Mouse (Mus musculus): Measurements from ENCODE around the gene Hist4h4. TPM values are rescaled to one million over a fixed set of nuclear protein-coding genes. Genes with fewer than 3 reads are reported as not detected.
A peak's percentile ranks its signal among the peaks of the same experiment; 100 is the strongest.

Hist4h4 gene
- polyA plus RNA-seq, 1 experiment from 2014 or later: 0.40 TPM

DNA sequence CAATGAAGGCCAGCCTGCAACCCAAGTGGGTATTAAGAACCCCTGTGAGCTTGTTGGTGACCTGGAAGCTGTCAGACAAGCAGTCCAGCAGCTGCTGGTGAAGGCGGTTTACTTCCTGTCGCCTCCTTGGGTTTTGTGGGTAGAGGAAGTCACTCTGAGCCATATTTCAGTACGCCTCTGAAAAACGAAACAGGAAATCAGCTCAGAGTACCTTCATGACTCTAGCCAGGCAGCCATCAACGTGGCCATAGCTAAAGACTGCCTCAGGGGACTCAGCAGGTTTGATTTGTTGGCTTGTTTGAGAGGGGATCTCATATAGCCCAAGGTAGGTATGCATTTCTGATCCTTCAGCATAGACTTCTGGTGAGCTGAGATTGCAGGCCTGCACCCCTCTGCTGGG is 27.5 kb upstream of the Hist4h4 start:
- peaks cover 16% of the 10 kb centered on the region; the same call in 1 of the 2 replicates for H3K27me3 ChIP-seq
- H3K9ac ChIP-seq: no peak overlapping the region
- H3K4me2 ChIP-seq: no peak overlapping the region
- no peaks in the 10 kb centered on the region for H3K36me3 ChIP-seq
- H3K27ac ChIP-seq (replicated peaks): no peak overlapping the region
- no peak for ATAC-seq (ENCODE audit: low read depth)
- 82% methylated on average over 5 of the region's 5 CpGs for whole genome bisulfite sequencing
- H3K9me3 ChIP-seq: no peaks in the 10 kb centered on the region
- H3K4me3 ChIP-seq: no peak overlapping the region
- peaks cover 11% of the 10 kb centered on the region for H3K4me1 ChIP-seq (replicated peaks)

- peak overlapping the region; percentile 91 for H3K27ac ChIP-seq (replicated peaks)
- H3K4me1 ChIP-seq (replicated peaks): peaks cover 15% of the 10 kb centered on the region
- H3K9me3 ChIP-seq: no peaks in the 10 kb centered on the region
- WGBS: 39% methylated on average over 4 of the region's 4 CpGs
- peaks cover 20% of the 10 kb centered on the region for H3K36me3 ChIP-seq
- peak overlapping the region; percentile 98 for H3K4me3 ChIP-seq
- 0 out of 2 replicates have a peak, but pooled peaks have one; percentile 9 for ATAC-seq (ENCODE audit: low read depth)
- H3K4me2 ChIP-seq: peak overlapping the region; percentile 67
- H3K9ac ChIP-seq: peak overlapping the region; percentile 74
- peaks cover 16% of the 10 kb centered on the region; the same call in 1 of the 2 replicates for H3K27me3 ChIP-seq
These were observed 24.5 kb upstream of the Hist4h4 start for GRCm38 (mm10) chr6:136828681-136829080.

GRCm38 (mm10) chr6:136827881-136828561 is 23.8 kb upstream of the Hist4h4 start, which contains the start of gene Wbp11:
TSS of gene Wbp11 (minus strand) at chr6:136828233.
- H3K9me3 ChIP-seq: no peaks in the 10 kb centered on the region
- H3K27ac ChIP-seq (replicated peaks): peak within 1 kb of the TSS; percentile 91
- peaks cover 15% of the 10 kb centered on the region for H3K4me1 ChIP-seq (replicated peaks)
- peak; percentile 100 for ATAC-seq (ENCODE audit: low read depth)
- under 1% methylated on average over 45 of the region's 45 CpGs for whole genome bisulfite sequencing
- H3K4me3 ChIP-seq: peak within 1 kb of the TSS; percentile 98
- peak within 1 kb of the TSS; percentile 83 for H3K4me2 ChIP-seq
- peaks cover 21% of the 10 kb centered on the region for H3K36me3 ChIP-seq
- peak within 1 kb of the TSS; percentile 98 for H3K9ac ChIP-seq
- peaks cover 16% of the 10 kb centered on the region; the same call in 1 of the 2 replicates for H3K27me3 ChIP-seq

DNA sequence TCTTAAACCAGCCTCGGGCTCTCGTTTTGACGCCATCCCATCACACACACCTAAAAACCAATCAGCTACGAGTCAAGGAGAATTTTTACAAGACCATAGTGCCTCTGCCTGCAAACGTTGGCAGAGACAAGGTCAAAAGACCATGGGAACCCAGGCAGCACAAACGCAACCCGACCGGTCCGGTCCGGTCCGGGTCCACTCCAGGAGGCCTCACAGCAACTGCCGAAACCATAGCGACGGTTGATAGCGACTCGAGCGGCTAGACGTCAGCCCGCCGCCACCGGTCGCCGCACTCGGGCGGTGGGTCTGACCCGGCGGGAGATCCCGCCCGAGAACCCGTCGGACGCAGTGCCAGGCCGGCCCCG is 23.3 kb upstream of the Hist4h4 start, which contains the start of gene BC049715:
TSS of gene BC049715 (plus strand) at position 111 of the 365 bp plus-strand sequence.
- WGBS: under 1% methylated on average over 34 of the region's 34 CpGs
- peaks cover 16% of the 10 kb centered on the region; the same call in 1 of the 2 replicates for H3K27me3 ChIP-seq
- ATAC-seq (ENCODE audit: low read depth): no peak
- peaks cover 27% of the 10 kb centered on the region for H3K36me3 ChIP-seq
- peaks cover 15% of the 10 kb centered on the region for H3K4me1 ChIP-seq (replicated peaks)
- H3K9ac ChIP-seq: peak within 1 kb of the TSS; percentile 98
- peak within 1 kb of the TSS; percentile 83 for H3K4me2 ChIP-seq
- H3K9me3 ChIP-seq: no peaks in the 10 kb centered on the region
- peak within 1 kb of the TSS; percentile 98 for H3K4me3 ChIP-seq
- H3K27ac ChIP-seq (replicated peaks): peak within 1 kb of the TSS; percentile 91

- H3K4me2 ChIP-seq: peak overlapping the region; percentile 83
- H3K27ac ChIP-seq (replicated peaks): peak overlapping the region; percentile 67; the same call in 1 of the 2 replicates
- peaks cover 30% of the 10 kb centered on the region for H3K36me3 ChIP-seq
- peaks cover 16% of the 10 kb centered on the region; the same call in 1 of the 2 replicates for H3K27me3 ChIP-seq
- no peaks in the 10 kb centered on the region for H3K9me3 ChIP-seq
- H3K4me3 ChIP-seq: peak overlapping the region; percentile 98
- H3K4me1 ChIP-seq (replicated peaks): peaks cover 15% of the 10 kb centered on the region
- H3K9ac ChIP-seq: peak overlapping the region; percentile 98
- ATAC-seq (ENCODE audit: low read depth): no peak
- 22% methylated on average over 7 of the region's 7 CpGs for WGBS
These were observed 22.9 kb upstream of the Hist4h4 start for GRCm38 (mm10) chr6:136827116-136827515.

- 95% methylated on average over 8 of the region's 8 CpGs for WGBS
- Histone ChIP-seq H3K4me2 (no peak overlapping the region), H3K36me3 (peaks cover 52% of the 10 kb centered on the region), H3K4me1 (replicated peaks) (peaks cover 15% of the 10 kb centered on the region), H3K27ac (replicated peaks) (no peak overlapping the region), H3K4me3 (no peak overlapping the region), H3K9ac (no peak overlapping the region), H3K9me3 (no peaks in the 10 kb centered on the region), H3K27me3 (0 out of 2 replicates have a peak, but pooled peaks cover under 1% of the 10 kb centered on the region)
- ATAC-seq (ENCODE audit: low read depth): no peak
These were observed 20.8 kb upstream of the Hist4h4 start for GRCm38 (mm10) chr6:136824987-136825386.

DNA sequence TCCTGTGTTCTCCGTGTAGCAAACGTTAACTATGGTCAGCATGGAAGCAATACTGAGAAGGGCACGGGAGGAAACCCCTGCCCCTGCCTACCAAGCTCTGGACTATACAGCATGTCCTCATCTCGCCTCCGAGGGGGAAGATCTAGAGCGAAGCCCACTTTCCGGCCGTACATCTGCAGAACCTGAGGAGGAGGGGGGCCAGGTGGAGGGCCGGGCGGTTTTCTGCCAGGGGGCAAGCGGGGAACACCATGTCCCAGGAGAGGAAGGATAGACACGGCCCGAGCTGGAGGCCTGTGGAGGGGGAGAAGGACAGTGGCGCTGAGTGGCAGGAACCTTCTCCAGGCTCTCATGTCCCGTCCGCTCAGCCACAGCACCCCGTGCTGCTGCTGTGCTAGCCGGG is 16.9 kb upstream of the Hist4h4 start:
- H3K9me3 ChIP-seq: no peaks in the 10 kb centered on the region
- ATAC-seq (ENCODE audit: low read depth): no peak
- no peak overlapping the region for H3K27ac ChIP-seq (replicated peaks)
- no peak overlapping the region for H3K4me2 ChIP-seq
- H3K4me3 ChIP-seq: no peak overlapping the region
- 94% methylated on average over 18 of the region's 18 CpGs for WGBS
- H3K4me1 ChIP-seq (replicated peaks): no peaks in the 10 kb centered on the region
- H3K27me3 ChIP-seq: no peaks in the 10 kb centered on the region
- H3K36me3 ChIP-seq: peaks cover 88% of the 10 kb centered on the region
- H3K9ac ChIP-seq: no peak overlapping the region

GRCm38 (mm10) chr6:136820381-136820780 is 16.2 kb upstream of the Hist4h4 start:
- Histone ChIP-seq H3K27ac (replicated peaks) (no peak overlapping the region), H3K4me3 (no peak overlapping the region), H3K9ac (no peak overlapping the region), H3K36me3 (peaks cover 90% of the 10 kb centered on the region), H3K4me1 (replicated peaks) (no peaks in the 10 kb centered on the region), H3K27me3 (no peaks in the 10 kb centered on the region), H3K9me3 (no peaks in the 10 kb centered on the region), H3K4me2 (no peak overlapping the region)
- no peak for ATAC-seq (ENCODE audit: low read depth)
- WGBS: 97% methylated on average over 21 of the region's 21 CpGs

- Histone ChIP-seq H3K9ac (no peak overlapping the region), H3K27ac (replicated peaks) (no peak overlapping the region), H3K4me1 (replicated peaks) (no peaks in the 10 kb centered on the region), H3K4me2 (no peak overlapping the region), H3K4me3 (no peak overlapping the region), H3K9me3 (no peaks in the 10 kb centered on the region), H3K36me3 (peaks cover 93% of the 10 kb centered on the region), H3K27me3 (no peaks in the 10 kb centered on the region)
- WGBS: 91% methylated on average over 3 of the region's 3 CpGs
- no peak for ATAC-seq (ENCODE audit: low read depth)
These were observed 13.3 kb upstream of the Hist4h4 start for GRCm38 (mm10) chr6:136817549-136817948.

DNA sequence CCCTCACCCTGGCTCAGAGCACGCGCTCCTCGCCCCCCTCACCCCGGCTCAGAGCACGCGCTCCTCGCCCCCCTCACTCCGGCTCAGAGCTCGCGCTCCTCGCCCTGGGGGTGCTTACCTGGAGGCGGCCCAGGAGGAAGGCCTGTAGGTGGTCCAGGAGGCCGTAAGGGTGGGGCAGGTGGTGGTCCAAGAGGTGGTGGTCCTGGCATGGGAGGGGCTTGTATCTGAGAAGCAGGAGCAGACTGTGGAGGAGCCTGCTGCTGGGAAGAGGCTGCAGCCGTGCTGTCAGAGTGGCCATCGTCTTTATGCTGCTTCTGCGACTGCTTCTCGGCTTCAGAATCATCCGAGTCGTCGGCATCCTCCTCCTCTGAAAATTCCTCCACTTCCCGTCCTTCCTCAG is 12.6 kb upstream of the Hist4h4 start:
- WGBS: 94% methylated on average over 21 of the region's 21 CpGs
- Histone ChIP-seq H3K27me3 (no peaks in the 10 kb centered on the region), H3K4me1 (replicated peaks) (no peaks in the 10 kb centered on the region), H3K4me3 (no peak overlapping the region), H3K36me3 (peaks cover 93% of the 10 kb centered on the region), H3K4me2 (no peak overlapping the region), H3K27ac (replicated peaks) (no peak overlapping the region), H3K9ac (no peak overlapping the region), H3K9me3 (no peaks in the 10 kb centered on the region)
- ATAC-seq (ENCODE audit: low read depth): no peak

- no peaks in the 10 kb centered on the region for H3K9me3 ChIP-seq
These were observed 11.2 kb upstream of the Hist4h4 start for GRCm38 (mm10) chr6:136815381-136815780.

GRCm38 (mm10) chr6:136813117-136813516 is 8.9 kb upstream of the Hist4h4 start:
- Histone ChIP-seq H3K4me1 (replicated peaks) (peaks cover 18% of the 10 kb centered on the region), H3K4me3 (no peak overlapping the region), H3K9me3 (no peaks in the 10 kb centered on the region), H3K27me3 (no peaks in the 10 kb centered on the region), H3K9ac (no peak overlapping the region), H3K36me3 (peaks cover 62% of the 10 kb centered on the region), H3K27ac (replicated peaks) (no peak overlapping the region), H3K4me2 (no peak overlapping the region)
- 48% methylated on average over 4 of the region's 4 CpGs for WGBS
- no peak for ATAC-seq (ENCODE audit: low read depth)

More at GRCm38 (mm10) chr6:136815381-136815780, 11.2 kb upstream of the Hist4h4 start:
- ATAC-seq (ENCODE audit: low read depth): no peak
- no peaks in the 10 kb centered on the region for H3K27me3 ChIP-seq
- 94% methylated on average over 7 of the region's 7 CpGs for WGBS
- 0 out of 2 replicates have a peak, but pooled peaks cover under 1% of the 10 kb centered on the region for H3K4me1 ChIP-seq (replicated peaks)
- H3K36me3 ChIP-seq: peaks cover 84% of the 10 kb centered on the region
- H3K9ac ChIP-seq: no peak overlapping the region
- no peak overlapping the region for H3K4me3 ChIP-seq
- no peak overlapping the region for H3K27ac ChIP-seq (replicated peaks)
- H3K4me2 ChIP-seq: no peak overlapping the region

Measured in neural tube, embryonic 13.5 days (tissue).